Mouse (Mus musculus): ENCODE data around the gene Rbms3.

Gene Rbms3

DNA sequence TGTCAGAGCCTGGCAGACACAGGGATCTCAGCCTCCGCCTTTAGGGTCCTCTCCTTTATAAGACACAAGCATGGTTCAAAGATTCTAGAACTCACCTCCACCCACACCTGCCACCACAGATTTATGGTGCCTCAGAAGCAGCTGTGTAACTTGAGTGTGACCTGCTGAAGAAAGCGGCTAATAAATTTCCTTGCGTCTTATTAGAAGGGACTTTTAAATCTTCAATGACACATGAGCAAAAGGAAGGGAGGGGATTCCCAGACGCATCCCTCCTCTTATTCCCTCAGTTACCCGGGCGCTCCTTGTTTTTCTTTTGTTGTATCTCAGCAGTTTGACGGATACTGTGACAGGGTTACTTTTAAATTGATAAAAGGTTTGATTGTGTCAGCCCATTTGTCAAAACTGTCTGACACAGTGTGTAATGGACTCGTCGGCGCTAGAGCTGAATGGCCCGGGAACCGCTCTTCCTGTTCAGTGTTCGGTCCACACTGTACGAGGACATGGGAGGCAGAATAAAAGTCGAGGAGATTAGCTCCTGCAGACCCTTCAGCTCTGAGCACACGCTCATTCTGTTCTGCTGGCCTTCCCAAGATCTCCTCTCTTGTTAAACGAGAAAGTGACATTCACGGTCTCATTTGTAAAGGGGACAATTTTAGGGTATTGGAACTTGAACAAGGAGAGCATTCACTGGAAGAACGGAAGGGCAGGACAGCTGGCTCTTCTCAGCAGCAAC lies 527.3 kb downstream of the Rbms3 start:
- DNase-seq (ENCODE audit: low read depth, low spot score), result no peak

GRCm38 (mm10) chr9:117100181-117100580 lies 529.5 kb downstream of the Rbms3 start:
- no peak for DNase-seq (ENCODE audit: low read depth, low spot score)

DNA sequence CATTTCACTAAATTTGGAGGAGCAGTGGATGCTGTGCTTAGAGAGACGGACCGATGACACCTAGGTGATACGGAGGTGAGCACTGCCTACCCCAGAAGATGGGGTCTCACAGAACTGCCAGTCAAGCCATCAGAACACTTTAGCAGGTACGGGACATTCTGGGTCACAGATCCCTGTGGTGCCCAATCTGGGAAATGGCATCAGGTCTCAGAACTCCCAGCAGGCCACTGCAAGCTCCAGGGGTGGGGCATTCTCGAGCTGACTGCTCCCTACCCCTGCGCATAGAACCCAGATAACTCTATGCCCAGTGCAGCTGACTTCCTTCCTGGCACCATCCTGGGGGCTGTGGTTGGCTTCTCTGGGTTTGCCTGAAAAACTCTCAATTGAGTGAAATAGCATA lies 536.2 kb downstream of the Rbms3 start:
- no peak for DNase-seq (ENCODE audit: low read depth, low spot score)

DNA sequence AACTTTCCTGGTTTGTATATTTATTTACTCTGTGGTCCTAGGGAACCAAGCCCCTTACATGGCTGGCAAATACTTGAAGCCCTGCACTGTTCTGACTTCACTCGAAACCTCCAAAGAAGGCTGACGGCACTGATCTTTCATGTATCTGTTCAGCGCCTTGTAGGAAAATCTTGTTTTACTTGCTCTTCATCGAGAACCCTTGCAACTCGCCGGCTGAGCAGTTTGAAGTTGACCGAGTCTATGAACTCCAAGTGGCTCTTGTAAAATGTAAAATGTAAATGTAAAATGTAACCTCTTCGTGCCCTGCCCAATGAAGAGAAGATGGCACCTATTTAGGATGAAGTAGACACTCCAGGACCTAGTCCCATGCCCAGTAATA lies 537.5 kb downstream of the Rbms3 start:
- no peak for DNase-seq (ENCODE audit: low read depth, low spot score)

GRCm38 (mm10) chr9:117091253-117092176 lies 538.2 kb downstream of the Rbms3 start:
- DNase-seq (ENCODE audit: low read depth, low spot score), result no peak

- DNase-seq (ENCODE audit: low read depth, low spot score), result no peak
Observed at GRCm38 (mm10) chr9:117089409-117090147, 540.1 kb downstream of the Rbms3 start.

DNA sequence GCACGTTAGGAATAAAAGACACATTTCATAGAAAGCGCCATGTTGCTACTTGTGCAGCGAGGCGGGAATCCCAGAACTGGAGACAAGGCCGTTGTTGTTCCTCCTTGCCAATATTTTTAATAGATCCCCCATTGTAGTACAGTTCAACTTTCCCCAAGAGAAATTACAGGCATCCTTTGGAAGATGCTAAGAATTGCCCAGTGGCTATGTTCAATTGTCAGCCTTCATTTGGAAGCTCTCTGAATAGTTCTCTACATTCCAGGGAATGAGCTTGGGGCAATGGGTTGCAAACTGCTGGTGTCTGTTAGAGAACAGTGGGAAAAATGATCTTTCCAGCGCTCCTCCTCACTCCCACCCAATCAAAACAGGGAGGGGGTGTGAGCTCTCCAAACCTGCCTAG lies 541.4 kb downstream of the Rbms3 start:
- no peak for DNase-seq (ENCODE audit: low read depth, low spot score)

- no peak for DNase-seq (ENCODE audit: low read depth, low spot score)
Observed at GRCm38 (mm10) chr9:117085706-117086105, 544.0 kb downstream of the Rbms3 start.

DNA sequence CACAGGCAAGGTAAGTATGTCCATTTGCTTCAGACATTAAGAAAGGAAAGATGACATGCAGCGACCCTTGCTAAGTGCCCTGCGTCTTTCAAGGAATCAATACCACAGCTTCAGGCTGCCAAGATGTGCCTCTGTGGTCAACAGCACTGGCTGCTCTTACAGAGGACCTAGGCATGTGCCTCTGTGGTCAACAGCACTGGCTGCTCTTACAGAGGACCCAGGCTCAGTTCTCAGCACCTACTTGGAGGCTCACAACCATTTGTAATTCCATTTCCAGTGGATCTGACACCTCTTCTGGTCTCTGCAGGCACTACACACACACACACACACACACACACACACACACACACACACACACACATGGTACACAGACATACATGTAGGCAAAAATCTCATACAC lies 545.2 kb downstream of the Rbms3 start:
- DNase-seq (ENCODE audit: low read depth, low spot score), result no peak

DNA sequence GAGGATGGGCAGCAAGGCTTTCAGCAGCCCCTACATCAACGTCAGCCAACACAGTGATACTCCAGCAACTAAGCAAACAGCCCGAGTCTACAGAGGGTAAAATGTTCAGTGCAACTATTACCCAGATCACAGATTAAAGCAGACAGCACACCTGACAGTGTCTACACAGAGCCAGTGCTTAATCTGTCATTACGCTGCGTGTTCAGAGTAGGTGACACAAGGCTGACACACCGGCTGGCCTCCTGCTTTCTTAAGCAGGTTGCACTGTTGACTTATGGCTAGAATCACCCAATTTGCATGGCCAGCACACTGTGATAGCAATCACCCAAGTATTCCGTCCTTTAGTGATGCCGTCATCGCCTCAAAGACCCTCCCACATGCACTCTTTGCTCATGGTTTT lies 550.2 kb downstream of the Rbms3 start:
- no peak for DNase-seq (ENCODE audit: low read depth, low spot score)

- DNase-seq (ENCODE audit: low read depth, low spot score), result no peak
Observed at GRCm38 (mm10) chr9:117077548-117077947, 552.2 kb downstream of the Rbms3 start.

DNA sequence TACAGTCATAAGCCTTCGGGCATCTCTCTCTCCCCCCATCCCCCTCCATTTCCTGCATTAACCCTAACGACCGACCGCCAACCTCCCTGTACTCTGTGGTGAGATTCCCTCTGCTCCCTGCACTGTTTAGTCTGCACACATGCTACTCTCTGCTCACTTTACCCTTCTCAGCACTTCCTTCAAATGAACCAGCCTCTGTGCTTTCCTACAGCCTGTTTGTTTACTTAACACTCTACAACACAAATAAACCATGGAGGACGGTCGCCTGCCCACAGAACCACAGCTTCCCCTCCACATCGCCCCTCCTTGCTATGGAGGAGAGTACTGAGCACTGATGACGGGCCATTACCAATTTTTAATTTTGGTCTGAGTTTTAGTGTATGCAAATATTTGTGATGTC lies 552.9 kb downstream of the Rbms3 start:
- no peak for DNase-seq (ENCODE audit: low read depth, low spot score)

- DNase-seq (ENCODE audit: low read depth, low spot score), result no peak
Observed at GRCm38 (mm10) chr9:117072433-117073099, 557.1 kb downstream of the Rbms3 start.

DNA sequence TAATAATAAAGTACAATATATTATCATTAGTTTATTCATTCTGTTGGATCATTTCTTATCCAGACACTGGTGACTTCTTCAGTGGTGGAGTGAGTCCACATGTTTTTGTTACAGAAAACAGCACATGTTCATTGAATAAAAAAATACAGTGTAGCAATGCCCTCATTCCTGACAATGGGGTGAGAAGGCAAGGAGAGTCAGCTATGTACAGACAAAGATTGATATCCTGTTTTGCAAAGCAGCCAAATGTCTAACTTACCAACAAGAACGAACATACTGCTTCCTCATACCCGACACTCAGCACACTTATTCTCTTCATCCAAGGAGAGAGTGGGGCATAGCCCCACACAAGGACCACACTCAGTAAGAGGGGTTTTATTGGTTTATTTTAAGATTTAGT lies 559.1 kb downstream of the Rbms3 start:
- no peak for DNase-seq (ENCODE audit: low read depth, low spot score)

GRCm38 (mm10) chr9:117069232-117069631 lies 560.5 kb downstream of the Rbms3 start:
- DNase-seq (ENCODE audit: low read depth, low spot score), result no peak

DNA sequence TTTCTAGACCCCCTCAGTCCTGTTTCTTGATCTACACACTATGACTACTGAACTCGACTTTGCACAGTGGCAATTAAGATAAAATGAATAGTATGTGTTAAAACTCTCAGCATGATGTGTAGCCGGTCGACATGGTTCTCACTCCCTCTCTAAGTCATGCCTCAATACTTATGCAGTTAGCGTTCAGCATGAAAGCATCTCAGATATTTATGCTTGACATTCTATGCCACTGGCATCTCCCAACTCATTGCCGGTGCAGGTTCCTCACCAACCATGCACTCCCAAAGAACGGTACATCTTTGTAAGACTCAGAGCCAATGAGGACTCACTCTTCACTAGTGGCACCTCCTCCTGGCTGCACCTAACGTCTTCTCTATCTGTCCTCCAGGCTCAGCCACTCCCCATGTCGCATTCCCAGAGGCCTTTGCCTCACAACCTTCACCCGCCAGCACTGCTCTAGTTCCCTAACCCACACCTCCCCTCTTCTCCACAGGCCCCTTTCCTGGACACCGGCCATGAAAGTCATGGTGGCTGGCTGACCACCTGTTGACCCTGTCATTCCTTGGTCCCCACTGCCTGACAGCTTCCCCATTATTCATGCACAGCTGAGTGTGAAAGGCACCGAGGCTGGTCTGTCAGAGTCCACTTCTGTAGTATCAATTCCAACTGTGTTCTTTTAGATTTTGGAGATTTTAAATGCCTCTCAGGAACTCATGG lies 561.9 kb downstream of the Rbms3 start:
- DNase-seq (ENCODE audit: low read depth, low spot score), result no peak

DNA sequence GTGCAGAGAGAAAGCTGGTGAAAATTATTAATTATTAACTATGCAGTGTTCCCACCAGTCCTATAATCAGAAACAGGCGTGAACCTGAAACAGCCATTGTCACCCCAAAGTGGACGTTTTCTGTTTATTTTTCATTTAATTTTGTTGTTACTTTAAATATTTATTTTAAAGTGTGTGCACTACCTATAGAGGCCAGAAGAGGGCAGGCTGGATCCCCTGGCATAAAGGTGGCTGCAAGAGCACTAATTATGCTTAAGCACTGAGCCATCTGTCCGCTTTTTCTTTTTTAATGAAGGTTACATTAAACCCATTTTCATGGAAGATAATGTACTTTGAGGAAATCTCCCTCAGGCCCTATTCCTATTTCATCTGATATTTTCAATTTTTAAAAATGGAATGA lies 563.2 kb downstream of the Rbms3 start:
- no peak for DNase-seq (ENCODE audit: low read depth, low spot score)

DNA sequence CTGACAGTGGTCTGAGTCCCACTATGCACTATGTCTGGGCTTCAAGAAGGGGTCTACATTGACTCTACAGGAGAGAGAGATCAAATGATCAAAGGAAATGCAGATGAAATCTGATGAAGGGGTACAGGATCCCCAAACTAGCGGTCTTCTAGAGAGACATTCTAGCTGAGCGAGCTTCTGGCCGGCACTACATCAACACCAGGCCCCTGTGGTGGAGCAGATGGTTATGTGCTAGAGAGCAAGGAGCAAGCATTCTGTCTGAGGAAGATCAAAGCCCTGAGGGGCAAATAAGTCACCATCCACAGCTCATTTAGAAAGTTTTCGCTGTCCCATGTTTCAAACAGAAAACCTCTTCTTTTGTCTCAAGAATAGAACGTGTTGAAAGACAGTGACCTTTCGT lies 564.1 kb downstream of the Rbms3 start:
- DNase-seq (ENCODE audit: low read depth, low spot score), result no peak

DNA sequence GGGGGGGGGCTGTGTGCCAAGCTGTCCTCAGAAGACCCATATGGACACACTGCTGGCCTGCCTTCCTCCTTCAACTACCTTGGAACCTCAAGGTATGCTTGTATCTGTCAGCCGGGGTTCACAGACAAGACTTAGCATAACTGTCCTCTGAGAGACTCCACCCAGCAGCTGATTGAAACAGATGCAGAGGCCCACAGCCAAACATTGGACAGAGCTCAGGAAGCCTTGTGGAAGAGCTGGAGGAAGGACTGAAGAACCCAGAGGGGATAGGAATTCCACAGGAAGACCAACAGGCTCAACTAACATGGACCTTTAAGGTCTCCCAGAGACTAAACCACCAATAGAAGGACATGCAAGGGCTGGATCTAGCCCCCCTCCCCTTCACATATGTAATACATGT lies 570.1 kb downstream of the Rbms3 start:
- no peak for DNase-seq (ENCODE audit: low read depth, low spot score)

DNA sequence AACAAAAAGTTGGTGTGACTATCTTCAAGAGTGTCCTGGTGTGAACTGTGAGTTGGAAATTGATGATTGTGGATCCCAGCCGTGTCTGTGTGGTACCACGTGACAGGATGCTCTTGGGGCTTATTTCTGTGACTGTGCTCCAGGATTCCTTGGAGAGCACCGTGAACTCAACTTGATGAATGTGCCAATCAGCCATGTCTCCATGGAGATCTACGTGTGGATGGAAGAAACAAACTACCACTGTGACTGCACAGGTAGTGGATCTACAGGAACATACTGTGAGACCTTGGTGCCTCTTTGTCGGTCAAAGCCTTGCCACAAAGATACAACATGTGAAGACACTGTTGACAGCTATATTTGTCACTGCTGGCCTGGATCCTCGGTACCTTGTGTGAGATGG lies 570.6 kb downstream of the Rbms3 start:
- DNase-seq (ENCODE audit: low read depth, low spot score), result no peak

GRCm38 (mm10) chr9:117051935-117052334 lies 577.8 kb downstream of the Rbms3 start:
- DNase-seq (ENCODE audit: low read depth, low spot score), result no peak

Measured in A20 (cell line).